12 mouse cellular contexts compared by ENCODE assay signal in genomic region chr14:25200656-25201179, GRCm38 (mm10).
DNase-seq lines count a peak whose midpoint lies in the region; ATAC-seq and TF ChIP-seq lines count a peak whose summit lies in the region.
"Had no signal": no experiment of that assay in that cellular context is flagged by ENCODE, and none has a peak within 500 bp of the region (broad histone marks: within the 10 kb centered on the region; RNA-seq: fewer than 3 reads in every experiment).

No protein-coding gene starts in this region.

- no peak for DNase-seq in kidney, adult 18-20 months
- DNase-seq in embryonic facial prominence, embryonic 11.5 days (ENCODE audit: low spot score) = peak; percentile 35
- DNase-seq in embryonic facial prominence, embryonic 14.5 days (ENCODE audit: low spot score) = peak; percentile 89
- no peak for DNase-seq in c-Kit-positive CD71-positive TER-119-positive erythroid progenitor cells, embryonic 14.5 days (ENCODE audit: low spot score)
- no peak for DNase-seq in liver, postnatal 0 days
- DNase-seq: adrenal gland, postnatal 14 days; gastrocnemius, postnatal 14 days; right cerebral cortex, postnatal 14 days had no signal

- TF ChIP-seq CTCF in liver, postnatal 0 days (IDR thresholded peaks at IDR 0.05; ENCODE audit: low read depth) = no peak

- no peak overlapping the region for H3K9ac ChIP-seq in kidney, embryonic 14.5 days (ENCODE audit: low read depth, low read length)
- no peak overlapping the region for H3K9ac ChIP-seq in embryonic facial prominence, embryonic 11.5 days (replicated peaks; ENCODE audit: low read length)
- no peak overlapping the region for H3K9ac ChIP-seq in embryonic facial prominence, embryonic 14.5 days (ENCODE audit: low read depth, low read length)
- H3K9ac ChIP-seq in limb, embryonic 15.5 days = no peak overlapping the region
- no peak overlapping the region for H3K9ac ChIP-seq in liver, postnatal 0 days (replicated peaks)
- H3K9ac ChIP-seq: forebrain, embryonic 13.5 days had no signal

- no peak for ATAC-seq in kidney, embryonic 14.5 days (ENCODE audit: low FRiP score, low TSS enrichment)
- no peak for ATAC-seq in embryonic facial prominence, embryonic 11.5 days (replicated peaks; ENCODE audit: insufficient number of reproducible peaks, low FRiP score, low TSS enrichment, low read depth)
- peak; percentile 32; the same call in 1 of the 2 replicates for ATAC-seq in embryonic facial prominence, embryonic 14.5 days (ENCODE audit: low read depth)
- no peak for ATAC-seq in limb, embryonic 15.5 days (ENCODE audit: insufficient number of reproducible peaks, low FRiP score, low TSS enrichment, low read depth)
- no peak for ATAC-seq in liver, postnatal 0 days
- ATAC-seq: forebrain, embryonic 13.5 days; hindbrain, embryonic 16.5 days had no signal

- WGBS in kidney, embryonic 14.5 days = 52% methylated on average over 4 of the region's 4 CpGs
- WGBS in embryonic facial prominence, embryonic 11.5 days = 47% methylated on average over 4 of the region's 4 CpGs
- 25% methylated on average over 4 of the region's 4 CpGs for WGBS in embryonic facial prominence, embryonic 14.5 days
- 27% methylated on average over 4 of the region's 4 CpGs for WGBS in limb, embryonic 15.5 days
- 69% methylated on average over 4 of the region's 4 CpGs for WGBS in liver, postnatal 0 days (ENCODE audit: insufficient replicate concordance)

- H3K9me3 ChIP-seq in kidney, embryonic 14.5 days (ENCODE audit: control insufficient read depth, low read length) = no peaks in the 10 kb centered on the region
- no peaks in the 10 kb centered on the region for H3K9me3 ChIP-seq in embryonic facial prominence, embryonic 11.5 days (replicated peaks; ENCODE audit: control insufficient read depth, low read length)
- no peaks in the 10 kb centered on the region for H3K9me3 ChIP-seq in embryonic facial prominence, embryonic 14.5 days (ENCODE audit: control insufficient read depth, low read length)
- no peaks in the 10 kb centered on the region for H3K9me3 ChIP-seq in limb, embryonic 15.5 days
- no peaks in the 10 kb centered on the region for H3K9me3 ChIP-seq in liver, postnatal 0 days (ENCODE audit: low read length)
- H3K9me3 ChIP-seq: forebrain, embryonic 13.5 days had no signal

- H3K27me3 ChIP-seq in kidney, embryonic 14.5 days (ENCODE audit: control insufficient read depth, insufficient read depth, low read length) = no peaks in the 10 kb centered on the region
- H3K27me3 ChIP-seq in embryonic facial prominence, embryonic 11.5 days (ENCODE audit: control insufficient read depth, insufficient read depth, low read length) = no peaks in the 10 kb centered on the region
- no peaks in the 10 kb centered on the region for H3K27me3 ChIP-seq in embryonic facial prominence, embryonic 14.5 days (replicated peaks; ENCODE audit: control insufficient read depth, insufficient read depth, low read length)
- no peaks in the 10 kb centered on the region for H3K27me3 ChIP-seq in limb, embryonic 15.5 days
- no peaks in the 10 kb centered on the region for H3K27me3 ChIP-seq in liver, postnatal 0 days (ENCODE audit: insufficient read depth, low read length)
- H3K27me3 ChIP-seq: forebrain, embryonic 13.5 days had no signal

- H3K27ac ChIP-seq in kidney, embryonic 14.5 days (ENCODE audit: low read depth, low read length) = peak overlapping the region; percentile 55
- H3K27ac ChIP-seq in embryonic facial prominence, embryonic 11.5 days (replicated peaks; ENCODE audit: low read depth, low read length) = no peak overlapping the region
- peak overlapping the region; percentile 70 for H3K27ac ChIP-seq in embryonic facial prominence, embryonic 14.5 days (replicated peaks; ENCODE audit: low read depth, low read length)
- peak overlapping the region; percentile 74 for H3K27ac ChIP-seq in limb, embryonic 15.5 days
- no peak overlapping the region for H3K27ac ChIP-seq in liver, postnatal 0 days (ENCODE audit: low read depth)
- H3K27ac ChIP-seq: forebrain, embryonic 13.5 days had no signal

- no peak for TF ChIP-seq EP300 in liver, postnatal 0 days (IDR thresholded peaks at IDR 0.05; ENCODE audit: low read depth)

- no peaks in the 10 kb centered on the region for H3K36me3 ChIP-seq in kidney, embryonic 14.5 days (ENCODE audit: control insufficient read depth, insufficient read depth, low read length)
- no peaks in the 10 kb centered on the region for H3K36me3 ChIP-seq in embryonic facial prominence, embryonic 11.5 days (replicated peaks; ENCODE audit: control insufficient read depth, insufficient read depth, low read depth, low read length)
- H3K36me3 ChIP-seq in embryonic facial prominence, embryonic 14.5 days (ENCODE audit: control insufficient read depth, insufficient read depth, low read length) = no peaks in the 10 kb centered on the region
- no peaks in the 10 kb centered on the region for H3K36me3 ChIP-seq in limb, embryonic 15.5 days
- H3K36me3 ChIP-seq in liver, postnatal 0 days (replicated peaks; ENCODE audit: insufficient read depth, low read length) = no peaks in the 10 kb centered on the region

- peaks cover 40% of the 10 kb centered on the region for H3K4me1 ChIP-seq in kidney, embryonic 14.5 days (ENCODE audit: control insufficient read depth, insufficient read depth, low read length)
- no peaks in the 10 kb centered on the region for H3K4me1 ChIP-seq in embryonic facial prominence, embryonic 11.5 days (ENCODE audit: control insufficient read depth, insufficient read depth, low read length)
- peaks cover 50% of the 10 kb centered on the region for H3K4me1 ChIP-seq in embryonic facial prominence, embryonic 14.5 days (ENCODE audit: control insufficient read depth, insufficient read depth, low read length)
- peaks cover 75% of the 10 kb centered on the region for H3K4me1 ChIP-seq in limb, embryonic 15.5 days
- H3K4me1 ChIP-seq in liver, postnatal 0 days (ENCODE audit: insufficient read depth) = no peaks in the 10 kb centered on the region

- no peak overlapping the region for H3K4me2 ChIP-seq in kidney, embryonic 14.5 days (replicated peaks; ENCODE audit: low read depth, low read length)
- H3K4me2 ChIP-seq in embryonic facial prominence, embryonic 11.5 days (ENCODE audit: low read depth, low read length) = no peak overlapping the region
- H3K4me2 ChIP-seq in embryonic facial prominence, embryonic 14.5 days (ENCODE audit: low read depth, low read length) = no peak overlapping the region
- H3K4me2 ChIP-seq in limb, embryonic 15.5 days = no peak overlapping the region
- H3K4me2 ChIP-seq in liver, postnatal 0 days (ENCODE audit: low read depth, low read length) = no peak overlapping the region
- H3K4me2 ChIP-seq: forebrain, embryonic 13.5 days had no signal

- H3K4me3 ChIP-seq in kidney, embryonic 14.5 days (ENCODE audit: low read length) = no peak overlapping the region
- H3K4me3 ChIP-seq in embryonic facial prominence, embryonic 11.5 days (ENCODE audit: low read depth, low read length) = no peak overlapping the region
- H3K4me3 ChIP-seq in embryonic facial prominence, embryonic 14.5 days (ENCODE audit: low read depth, low read length) = no peak overlapping the region
- H3K4me3 ChIP-seq in limb, embryonic 15.5 days = no peak overlapping the region
- no peak overlapping the region for H3K4me3 ChIP-seq in liver, postnatal 0 days (ENCODE audit: low read depth, low read length)
- H3K4me3 ChIP-seq: forebrain, embryonic 13.5 days had no signal

Comparison
In these comparisons a context has a peak if more than half of its experiments do, and no peak if none do; other contexts are left out.
1. H3K27ac ChIP-seq: peak in kidney, embryonic 14.5 days (single experiment), embryonic facial prominence, embryonic 14.5 days (single experiment) and limb, embryonic 15.5 days (single experiment); none in embryonic facial prominence, embryonic 11.5 days (single experiment) and liver, postnatal 0 days (single experiment).
2. DNase-seq: peak in embryonic facial prominence, embryonic 11.5 days (single experiment) and embryonic facial prominence, embryonic 14.5 days (single experiment); none in kidney, adult 18-20 months (single experiment), c-Kit-positive CD71-positive TER-119-positive erythroid progenitor cells, embryonic 14.5 days (single experiment) and liver, postnatal 0 days (single experiment).